Mouse (Mus musculus) lung, postnatal 0 days (tissue): ENCODE results near the gene Stmn1.

Experiments
- CTCF ChIP-seq: IDR thresholded peaks from 2 replicates; pipeline ENCODE4 v1.5.1; 2016; ENCODE audit warnings: antibody characterized with exemption, mild to moderate bottlenecking
- EP300 ChIP-seq: IDR thresholded peaks from 2 replicates; pipeline ENCODE4 v1.6.1; 2016; ENCODE audit warnings: antibody characterized with exemption, mild to moderate bottlenecking, control low read depth

DNA sequence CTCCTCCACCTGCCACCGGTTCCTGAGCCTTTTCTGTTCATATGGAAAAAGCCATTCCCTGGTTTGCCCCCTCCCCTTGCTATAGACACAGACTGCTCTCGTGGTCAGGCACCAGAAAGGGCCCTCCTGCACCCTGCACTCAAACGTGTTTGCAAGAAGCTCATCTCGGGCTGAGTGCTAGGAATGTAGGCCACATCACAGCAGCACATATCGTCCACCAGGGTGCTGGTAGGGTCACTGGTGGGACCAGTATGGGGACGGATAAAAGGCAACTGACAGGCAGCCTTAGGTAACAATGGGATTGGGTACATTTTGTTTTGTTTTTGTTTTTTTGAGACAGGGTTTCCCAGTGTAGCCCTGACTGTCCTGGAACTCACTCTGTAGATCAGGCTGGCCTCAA, 13.2 kb downstream of the Stmn1 start:
- TF ChIP-seq EP300 (peak; percentile 12; the same call in 1 of the 2 replicates), CTCF (peak; percentile 53)
